Mouse (Mus musculus): ENCODE data around the gene Mical2. TPM values are rescaled to one million over a fixed set of nuclear protein-coding genes. Genes with fewer than 3 reads are reported as not detected.

Mical2 gene
- polyA plus RNA-seq, 1 experiment from 2014 or later: 1.9 TPM

GRCm38 (mm10) chr7:112330935-112331334, 105.3 kb downstream of the Mical2 start:
- Histone ChIP-seq H3K4me2 (no peak overlapping the region), H3K9ac (no peak overlapping the region), H3K4me1 (replicated peaks) (0 out of 2 replicates have a peak, but pooled peaks cover 2% of the 10 kb centered on the region), H3K9me3 (no peaks in the 10 kb centered on the region), H3K4me3 (no peak overlapping the region), H3K36me3 (no peaks in the 10 kb centered on the region), H3K27ac (replicated peaks) (no peak overlapping the region), H3K27me3 (no peaks in the 10 kb centered on the region)
- no peak for ATAC-seq (ENCODE audit: low read depth)
- WGBS: 89% methylated on average over 8 of the region's 8 CpGs

GRCm38 (mm10) chr7:112331804-112332203, 106.1 kb downstream of the Mical2 start:
- Histone ChIP-seq H3K27ac (replicated peaks) (no peak overlapping the region), H3K4me1 (replicated peaks) (0 out of 2 replicates have a peak, but pooled peaks cover 11% of the 10 kb centered on the region), H3K9me3 (no peaks in the 10 kb centered on the region), H3K4me2 (no peak overlapping the region), H3K4me3 (no peak overlapping the region), H3K27me3 (no peaks in the 10 kb centered on the region), H3K36me3 (no peaks in the 10 kb centered on the region), H3K9ac (no peak overlapping the region)
- 85% methylated on average over 8 of the region's 8 CpGs for WGBS
- ATAC-seq (ENCODE audit: low read depth): no peak

GRCm38 (mm10) chr7:112332426-112332825, 106.8 kb downstream of the Mical2 start:
- no peaks in the 10 kb centered on the region for H3K27me3 ChIP-seq
- H3K9me3 ChIP-seq: no peaks in the 10 kb centered on the region
- no peak overlapping the region for H3K27ac ChIP-seq (replicated peaks)
- no peak overlapping the region for H3K4me2 ChIP-seq
- no peak overlapping the region for H3K9ac ChIP-seq
- no peak overlapping the region for H3K4me3 ChIP-seq
- ATAC-seq (ENCODE audit: low read depth): no peak
- 83% methylated on average over 5 of the region's 5 CpGs for WGBS
- H3K4me1 ChIP-seq (replicated peaks): 0 out of 2 replicates have a peak, but pooled peaks cover 13% of the 10 kb centered on the region
- H3K36me3 ChIP-seq: no peaks in the 10 kb centered on the region

- Histone ChIP-seq H3K4me2 (no peak overlapping the region), H3K4me1 (replicated peaks) (0 out of 2 replicates have a peak, but pooled peaks cover 13% of the 10 kb centered on the region), H3K27ac (replicated peaks) (no peak overlapping the region), H3K9me3 (no peaks in the 10 kb centered on the region), H3K9ac (no peak overlapping the region), H3K27me3 (no peaks in the 10 kb centered on the region), H3K36me3 (no peaks in the 10 kb centered on the region), H3K4me3 (no peak overlapping the region)
- 79% methylated on average over 7 of the region's 7 CpGs for WGBS
- ATAC-seq (ENCODE audit: low read depth): no peak
Observed at GRCm38 (mm10) chr7:112333404-112333803, 107.7 kb downstream of the Mical2 start.

GRCm38 (mm10) chr7:112336213-112336631, 110.6 kb downstream of the Mical2 start:
- H3K36me3 ChIP-seq: no peaks in the 10 kb centered on the region
- 0 out of 2 replicates have a peak, but pooled peaks cover 13% of the 10 kb centered on the region for H3K4me1 ChIP-seq (replicated peaks)
- H3K27me3 ChIP-seq: no peaks in the 10 kb centered on the region
- peak; percentile 50; the same call in 1 of the 2 replicates for ATAC-seq (ENCODE audit: low read depth)
- H3K4me3 ChIP-seq: no peak overlapping the region
- WGBS: 72% methylated on average over 6 of the region's 6 CpGs
- H3K4me2 ChIP-seq: no peak overlapping the region
- no peaks in the 10 kb centered on the region for H3K9me3 ChIP-seq
- no peak overlapping the region for H3K9ac ChIP-seq
- peak overlapping the region; percentile 43 for H3K27ac ChIP-seq (replicated peaks)

- peak; percentile 11; the same call in 1 of the 2 replicates for ATAC-seq (ENCODE audit: low read depth)
- no peak overlapping the region for H3K4me3 ChIP-seq
- peak overlapping the region; percentile 43 for H3K27ac ChIP-seq (replicated peaks)
- H3K36me3 ChIP-seq: no peaks in the 10 kb centered on the region
- 74% methylated on average over 15 of the region's 15 CpGs for WGBS
- H3K4me2 ChIP-seq: no peak overlapping the region
- no peaks in the 10 kb centered on the region for H3K27me3 ChIP-seq
- H3K4me1 ChIP-seq (replicated peaks): 0 out of 2 replicates have a peak, but pooled peaks cover 13% of the 10 kb centered on the region
- no peaks in the 10 kb centered on the region for H3K9me3 ChIP-seq
- no peak overlapping the region for H3K9ac ChIP-seq
Observed at GRCm38 (mm10) chr7:112336769-112337168, 111.1 kb downstream of the Mical2 start.

- WGBS: 84% methylated on average over 5 of the region's 5 CpGs
- Histone ChIP-seq H3K27ac (replicated peaks) (no peak overlapping the region), H3K4me1 (replicated peaks) (0 out of 2 replicates have a peak, but pooled peaks cover 13% of the 10 kb centered on the region), H3K9ac (no peak overlapping the region), H3K36me3 (no peaks in the 10 kb centered on the region), H3K4me2 (no peak overlapping the region), H3K9me3 (no peaks in the 10 kb centered on the region), H3K27me3 (no peaks in the 10 kb centered on the region), H3K4me3 (no peak overlapping the region)
- ATAC-seq (ENCODE audit: low read depth): no peak
Observed at GRCm38 (mm10) chr7:112337736-112338135, 112.1 kb downstream of the Mical2 start.

- no peak overlapping the region for H3K27ac ChIP-seq (replicated peaks)
- H3K4me1 ChIP-seq (replicated peaks): 0 out of 2 replicates have a peak, but pooled peaks cover 10% of the 10 kb centered on the region
- no peak overlapping the region for H3K9ac ChIP-seq
- H3K4me2 ChIP-seq: no peak overlapping the region
- WGBS: 74% methylated on average over 3 of the region's 3 CpGs
- H3K4me3 ChIP-seq: no peak overlapping the region
- H3K27me3 ChIP-seq: no peaks in the 10 kb centered on the region
- no peak for ATAC-seq (ENCODE audit: low read depth)
- H3K36me3 ChIP-seq: no peaks in the 10 kb centered on the region
- H3K9me3 ChIP-seq: no peaks in the 10 kb centered on the region
Observed at GRCm38 (mm10) chr7:112341052-112341451, 115.4 kb downstream of the Mical2 start.

GRCm38 (mm10) chr7:112345687-112346086, 120.0 kb downstream of the Mical2 start:
- no peak overlapping the region for H3K4me3 ChIP-seq
- H3K9me3 ChIP-seq: no peaks in the 10 kb centered on the region
- H3K4me1 ChIP-seq (replicated peaks): no peaks in the 10 kb centered on the region
- no peak overlapping the region for H3K27ac ChIP-seq (replicated peaks)
- WGBS: 84% methylated on average over 1 of the region's 1 CpGs
- no peaks in the 10 kb centered on the region for H3K27me3 ChIP-seq
- H3K9ac ChIP-seq: no peak overlapping the region
- no peaks in the 10 kb centered on the region for H3K36me3 ChIP-seq
- ATAC-seq (ENCODE audit: low read depth): no peak
- no peak overlapping the region for H3K4me2 ChIP-seq

GRCm38 (mm10) chr7:112351541-112351940, 125.9 kb downstream of the Mical2 start:
- Histone ChIP-seq H3K4me1 (replicated peaks) (peaks cover 45% of the 10 kb centered on the region), H3K9ac (no peak overlapping the region), H3K4me3 (no peak overlapping the region), H3K9me3 (no peaks in the 10 kb centered on the region), H3K4me2 (no peak overlapping the region), H3K27ac (replicated peaks) (no peak overlapping the region), H3K27me3 (no peaks in the 10 kb centered on the region), H3K36me3 (no peaks in the 10 kb centered on the region)
- ATAC-seq (ENCODE audit: low read depth): no peak
- 80% methylated on average over 3 of the region's 3 CpGs for WGBS

- Histone ChIP-seq H3K4me1 (replicated peaks) (peaks cover 45% of the 10 kb centered on the region), H3K4me3 (no peak overlapping the region), H3K27ac (replicated peaks) (no peak overlapping the region), H3K4me2 (no peak overlapping the region), H3K9me3 (no peaks in the 10 kb centered on the region), H3K9ac (no peak overlapping the region), H3K27me3 (no peaks in the 10 kb centered on the region), H3K36me3 (no peaks in the 10 kb centered on the region)
- no peak for ATAC-seq (ENCODE audit: low read depth)
- WGBS: 50% methylated on average over 4 of the region's 4 CpGs
Observed at GRCm38 (mm10) chr7:112352005-112352404, 126.3 kb downstream of the Mical2 start.

- H3K27me3 ChIP-seq: no peaks in the 10 kb centered on the region
- H3K9ac ChIP-seq: no peak overlapping the region
- ATAC-seq (ENCODE audit: low read depth): no peak
- no peaks in the 10 kb centered on the region for H3K36me3 ChIP-seq
- no peak overlapping the region for H3K4me2 ChIP-seq
- H3K9me3 ChIP-seq: no peaks in the 10 kb centered on the region
- no peak overlapping the region for H3K4me3 ChIP-seq
- no peak overlapping the region for H3K27ac ChIP-seq (replicated peaks)
- WGBS: 71% methylated on average over 4 of the region's 4 CpGs
- H3K4me1 ChIP-seq (replicated peaks): peaks cover 45% of the 10 kb centered on the region
Observed at GRCm38 (mm10) chr7:112353011-112353410, 127.4 kb downstream of the Mical2 start.

- ATAC-seq (ENCODE audit: low read depth): no peak
- 59% methylated on average over 11 of the region's 11 CpGs for WGBS
- no peak overlapping the region for H3K27ac ChIP-seq (replicated peaks)
Observed at GRCm38 (mm10) chr7:112353939-112354338, 128.3 kb downstream of the Mical2 start.

More at GRCm38 (mm10) chr7:112353939-112354338, 128.3 kb downstream of the Mical2 start:
- no peak overlapping the region for H3K4me2 ChIP-seq
- no peaks in the 10 kb centered on the region for H3K9me3 ChIP-seq
- H3K27me3 ChIP-seq: no peaks in the 10 kb centered on the region
- H3K4me1 ChIP-seq (replicated peaks): peaks cover 45% of the 10 kb centered on the region
- H3K9ac ChIP-seq: no peak overlapping the region
- no peak overlapping the region for H3K4me3 ChIP-seq
- no peaks in the 10 kb centered on the region for H3K36me3 ChIP-seq
